Mouse (Mus musculus) gonadal fat pad, adult 2 months (tissue): ENCODE data around the gene Gm32802. TPM values are rescaled to one million over a fixed set of nuclear protein-coding genes. Genes with fewer than 3 reads are reported as not detected.
"Not testable (repeated sequence)": the region's sequence is repeated elsewhere in the genome, so short reads cannot be mapped to it uniquely, and the experiment has no call there.

ENCODE experiments used
- DNase-seq: peaks from one replicate; pipeline ENCODE4 v3.0.0-alpha.2; 2012; ENCODE audit warnings: low read depth
- polyA plus RNA-seq: library from polyadenylated mRNA; depleted of rRNA; stranded (reverse); fragments of >200 nt; gene quantifications from 2 replicates; pipeline ENCODE4 v1.2.3, GENCODE M21; 2012; rRNA removed

The Gm32802 gene
- not detected in 2 replicates for polyA plus RNA-seq

- DNase-seq = not testable (repeated sequence)
Observed at GRCm38 (mm10) chr10:118258388-118258787, at the start of gene Gm32802. TSS of gene Gm32802 (plus strand) at chr10:118258688.

GRCm38 (mm10) chr10:118215719-118216393 is 42.6 kb upstream of the Gm32802 start:
- DNase-seq = not testable (repeated sequence)

- DNase-seq = not testable (repeated sequence)
Observed at GRCm38 (mm10) chr10:118227629-118228028, 30.9 kb upstream of the Gm32802 start.

- not testable (repeated sequence) for DNase-seq
Observed at GRCm38 (mm10) chr10:118232607-118233006, 25.9 kb upstream of the Gm32802 start.

- DNase-seq = not testable (repeated sequence)
Observed at GRCm38 (mm10) chr10:118240680-118241079, 17.8 kb upstream of the Gm32802 start, which contains the start of gene Gm32717. TSS of gene Gm32717 (minus strand) at chr10:118240780.

- DNase-seq = not testable (repeated sequence)
Observed at GRCm38 (mm10) chr10:118249006-118249595, 9.4 kb upstream of the Gm32802 start.

- no peak for DNase-seq
Observed at GRCm38 (mm10) chr10:118250852-118251295, 7.6 kb upstream of the Gm32802 start.

- DNase-seq = not testable (repeated sequence)
Observed at GRCm38 (mm10) chr10:118268812-118269211, 10.3 kb downstream of the Gm32802 start.

- not testable (repeated sequence) for DNase-seq
Observed at GRCm38 (mm10) chr10:118271416-118271815, 12.9 kb downstream of the Gm32802 start.

GRCm38 (mm10) chr10:118278069-118278468 is 19.6 kb downstream of the Gm32802 start:
- not testable (repeated sequence) for DNase-seq

- not testable (repeated sequence) for DNase-seq
Observed at GRCm38 (mm10) chr10:118282565-118282964, 24.1 kb downstream of the Gm32802 start.

GRCm38 (mm10) chr10:118283016-118283415 is 24.5 kb downstream of the Gm32802 start:
- DNase-seq = not testable (repeated sequence)

- no peak for DNase-seq
Observed at GRCm38 (mm10) chr10:118294938-118295337, 36.5 kb downstream of the Gm32802 start, which contains the start of gene Iltifb. TSS of gene Iltifb (minus strand) at chr10:118295038.

GRCm38 (mm10) chr10:118302133-118302532 is 43.6 kb downstream of the Gm32802 start:
- not testable (repeated sequence) for DNase-seq

Other genes starting within 250 kb of the Gm32802 start
- gene Mdm1, start 116.9 kb upstream of the Gm32802 start, polyA plus RNA-seq = 4.9 and 5.9 TPM in 2 replicates
- gene Il22, start 53.7 kb upstream of the Gm32802 start, polyA plus RNA-seq = not detected in 2 replicates
- gene Gm32717, start 17.9 kb upstream of the Gm32802 start, polyA plus RNA-seq = not detected in 2 replicates
- not detected in 2 replicates for gene Iltifb, start 36.4 kb downstream of the Gm32802 start, polyA plus RNA-seq
- not detected in 2 replicates for gene Gm9040, start 68.3 kb downstream of the Gm32802 start, polyA plus RNA-seq
- not detected in 2 replicates for gene Gm9044, start 73.7 kb downstream of the Gm32802 start, polyA plus RNA-seq
- gene Gm9045, start 79.1 kb downstream of the Gm32802 start, polyA plus RNA-seq = 0.06 TPM in 1 of 2 replicates, not detected in the other
- not detected in 2 replicates for gene Gm9046, start 84.6 kb downstream of the Gm32802 start, polyA plus RNA-seq
- gene Gm9048, start 90.0 kb downstream of the Gm32802 start, polyA plus RNA-seq = not detected in 2 replicates
- gene Gm9049, start 95.4 kb downstream of the Gm32802 start, polyA plus RNA-seq = 0.06 TPM in 1 of 2 replicates, not detected in the other
- not detected in 2 replicates for gene Ifng, start 182.4 kb downstream of the Gm32802 start, polyA plus RNA-seq